Mouse (Mus musculus) megakaryocyte, embryonic 14.5 days (primary cell): Measurements from ENCODE around the gene Isoc2b. TPM values are rescaled to one million over a fixed set of nuclear protein-coding genes. Genes with fewer than 3 reads are reported as not detected.
"Not testable (repeated sequence)": the region's sequence is repeated elsewhere in the genome, so short reads cannot be mapped to it uniquely, and the experiment has no call there.

Experiments
- H3K27me3 ChIP-seq: replicated peaks from 2 replicates; pipeline ENCODE3; 2012; ENCODE audit warnings: inconsistent platforms
- H3K36me3 ChIP-seq: replicated peaks from 2 replicates; pipeline ENCODE3; 2012; ENCODE audit warnings: low read length, inconsistent platforms, mixed read lengths
- H3K4me1 ChIP-seq: 2 replicates; pipeline ENCODE4 v1.6.1; 2012; ENCODE audit warnings: inconsistent platforms
- H3K4me3 ChIP-seq: replicated peaks from 2 replicates; pipeline ENCODE3; 2012; ENCODE audit warnings: moderate library complexity, mild to moderate bottlenecking, inconsistent platforms
- H3K9me3 ChIP-seq: 2 replicates; pipeline ENCODE4 v1.6.1; 2012; ENCODE audit warnings: inconsistent platforms
- FLI1 ChIP-seq: IDR thresholded peaks from 2 replicates; pipeline ENCODE4 v1.6.1; 2012; ENCODE audit warnings: low read length, inconsistent platforms, mixed read lengths
- GATA1 ChIP-seq: IDR thresholded peaks from 3 replicates; pipeline ENCODE4 v1.6.1; 2012; ENCODE audit warnings: mixed read lengths, low read length, inconsistent platforms, borderline replicate concordance
- polyA plus RNA-seq: library from polyadenylated mRNA; stranded (reverse); fragments of >175 nt; gene quantifications from 2 replicates; pipeline ENCODE4 v1.2.3, GENCODE M21; 2012; ENCODE audit warnings: low replicate concordance; ENCODE audit not compliant: insufficient read depth

Gene Isoc2b
- polyA plus RNA-seq, 1 experiment: 6.1 TPM

DNA sequence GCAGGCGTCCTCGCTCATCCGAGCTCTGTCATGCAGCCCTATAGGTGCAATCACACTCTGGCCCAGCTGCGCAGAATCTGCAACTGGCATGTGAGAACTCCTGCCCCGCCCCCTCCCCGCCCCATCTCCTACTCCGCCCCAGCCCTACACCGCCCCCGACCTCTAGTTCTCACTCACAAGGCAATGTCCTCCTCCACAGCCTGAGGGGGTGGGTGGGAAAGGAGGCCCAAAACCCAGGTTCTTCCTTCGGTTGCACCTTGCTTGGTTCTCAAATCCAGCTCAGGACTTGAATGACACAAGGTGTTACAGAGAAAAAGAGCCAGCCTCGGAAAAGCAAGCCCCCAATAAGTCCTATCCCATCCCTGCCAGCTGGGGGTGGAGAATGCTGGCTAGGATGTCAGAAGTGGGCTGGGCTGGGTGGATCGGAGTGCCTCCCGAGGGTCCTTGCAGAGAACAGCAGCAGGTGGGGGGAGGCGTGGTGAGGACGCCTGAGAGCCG, 27.4 kb downstream of the Isoc2b start:
- Histone ChIP-seq H3K27me3 (peaks cover 79% of the 10 kb centered on the region), H3K4me3 (no peak overlapping the region), H3K36me3 (no peaks in the 10 kb centered on the region), H3K4me1 (peaks cover 22% of the 10 kb centered on the region), H3K9me3 (peaks cover 43% of the 10 kb centered on the region)
- no peak for TF ChIP-seq GATA1
- no peak for TF ChIP-seq FLI1

DNA sequence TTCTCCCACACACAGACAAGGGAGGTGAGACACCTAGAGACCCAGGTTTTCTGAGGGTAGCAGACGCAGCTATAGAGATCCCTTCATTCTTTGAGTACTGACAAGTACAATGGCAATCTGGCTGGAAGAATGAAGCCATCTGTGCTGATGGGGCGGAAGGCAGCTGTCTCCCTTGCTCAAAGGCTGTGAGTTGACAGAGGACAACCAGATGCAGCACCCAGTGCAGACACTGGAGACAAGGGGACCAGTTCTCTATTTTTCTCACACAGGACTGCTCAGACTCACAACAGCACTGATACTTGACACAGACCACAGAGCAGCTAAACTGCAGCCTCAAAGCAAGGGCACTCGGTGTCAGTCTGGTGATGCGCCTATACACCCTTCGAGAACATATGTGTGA, 28.0 kb downstream of the Isoc2b start:
- Histone ChIP-seq H3K36me3 (no peaks in the 10 kb centered on the region), H3K4me1 (peaks cover 22% of the 10 kb centered on the region), H3K9me3 (peaks cover 36% of the 10 kb centered on the region), H3K27me3 (peaks cover 85% of the 10 kb centered on the region), H3K4me3 (no peak overlapping the region)
- TF ChIP-seq FLI1: no peak
- TF ChIP-seq GATA1: no peak

DNA sequence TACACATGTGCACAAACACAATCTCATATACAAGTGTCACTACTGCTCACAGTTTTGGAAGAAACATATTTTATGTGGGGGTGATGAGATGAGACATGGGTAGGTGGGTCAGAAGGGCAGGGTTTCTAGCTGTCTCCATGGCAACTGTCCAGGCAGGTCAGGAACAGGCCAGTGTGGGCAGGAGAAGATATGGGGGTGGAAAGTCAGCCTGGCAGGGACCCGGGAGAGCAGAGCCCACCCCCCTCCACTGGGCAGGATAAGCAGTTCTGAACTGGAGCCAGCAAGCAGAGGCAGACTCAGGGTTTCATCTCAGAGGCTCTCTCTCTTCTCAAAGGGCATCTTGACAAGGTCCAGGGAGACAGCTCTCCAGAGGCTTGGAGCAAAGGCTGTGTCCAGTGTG, 32.4 kb downstream of the Isoc2b start:
- Histone ChIP-seq H3K4me1 (peaks cover 17% of the 10 kb centered on the region), H3K36me3 (no peaks in the 10 kb centered on the region), H3K9me3 (peaks cover 10% of the 10 kb centered on the region; the same call in 1 of the 2 replicates), H3K27me3 (peaks cover 85% of the 10 kb centered on the region), H3K4me3 (no peak overlapping the region)
- TF ChIP-seq GATA1 (no peak), FLI1 (no peak)

DNA sequence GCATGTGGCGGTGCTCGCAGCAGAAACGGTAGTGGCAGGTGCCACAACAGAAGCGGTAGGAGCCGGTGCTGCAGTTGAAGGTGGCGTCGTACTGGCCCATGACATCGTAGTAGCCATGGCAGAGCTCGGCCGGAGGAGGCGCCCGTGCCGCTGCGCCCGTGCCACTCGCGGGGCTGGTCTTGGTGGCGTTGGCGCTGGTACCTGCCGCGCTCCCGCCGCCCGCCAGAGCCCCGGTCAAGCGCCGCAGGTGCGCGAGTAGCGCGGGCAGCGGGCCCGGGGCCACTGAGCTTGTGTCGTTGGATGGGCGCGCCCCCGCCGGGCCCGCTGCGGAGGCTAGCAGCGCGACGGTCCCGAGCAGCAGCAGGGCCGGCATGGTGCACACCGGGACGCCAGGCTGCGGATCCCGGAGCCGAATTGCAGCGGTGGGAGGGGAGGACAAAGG, 33.7 kb downstream of the Isoc2b start:
- Histone ChIP-seq H3K4me3 (peak overlapping the region; percentile 87), H3K27me3 (peaks cover 80% of the 10 kb centered on the region), H3K4me1 (peaks cover 12% of the 10 kb centered on the region), H3K9me3 (peaks cover 8% of the 10 kb centered on the region; the same call in 1 of the 2 replicates), H3K36me3 (no peaks in the 10 kb centered on the region)
- TF ChIP-seq FLI1: no peak
- TF ChIP-seq GATA1: no peak

DNA sequence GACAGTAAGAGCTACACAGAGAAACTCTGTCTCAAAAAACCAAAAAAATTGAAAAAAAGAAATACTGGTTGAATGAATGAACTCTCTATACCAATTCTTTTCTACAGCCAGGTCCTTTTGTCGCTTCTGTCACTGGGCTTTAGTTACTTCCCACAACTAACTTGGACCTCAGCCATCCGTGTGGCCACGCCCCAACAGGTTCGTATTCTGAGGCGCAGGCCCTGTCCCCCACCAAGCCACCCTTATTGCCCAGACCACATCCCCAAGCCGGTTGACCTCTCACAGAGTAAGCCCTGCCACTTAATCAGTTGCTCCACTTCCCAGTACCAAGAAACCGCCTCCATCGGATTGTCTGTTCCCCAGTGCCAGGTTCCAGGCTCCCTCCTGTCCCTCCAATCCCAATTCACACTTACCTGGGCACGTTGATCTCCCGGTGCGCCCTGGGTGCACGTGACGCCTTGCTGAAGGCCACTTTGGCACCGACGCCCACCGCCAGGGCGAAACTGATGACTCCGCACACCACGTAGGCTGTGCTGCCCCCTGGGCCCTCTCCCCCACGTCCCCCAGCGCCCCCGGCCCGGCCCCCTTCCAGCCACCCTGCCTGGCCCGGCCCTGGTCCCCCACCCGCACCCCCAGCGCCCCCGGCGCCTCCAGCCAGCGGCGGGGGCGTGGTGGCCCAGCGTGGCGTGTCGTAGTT, 34.3 kb downstream of the Isoc2b start:
- TF ChIP-seq GATA1: no peak
- TF ChIP-seq FLI1: no peak
- H3K36me3 ChIP-seq: no peaks in the 10 kb centered on the region
- H3K9me3 ChIP-seq: peaks cover 8% of the 10 kb centered on the region; the same call in 1 of the 2 replicates
- peaks cover 83% of the 10 kb centered on the region for H3K27me3 ChIP-seq
- H3K4me1 ChIP-seq: peaks cover 12% of the 10 kb centered on the region
- H3K4me3 ChIP-seq: peak overlapping the region; percentile 87

DNA sequence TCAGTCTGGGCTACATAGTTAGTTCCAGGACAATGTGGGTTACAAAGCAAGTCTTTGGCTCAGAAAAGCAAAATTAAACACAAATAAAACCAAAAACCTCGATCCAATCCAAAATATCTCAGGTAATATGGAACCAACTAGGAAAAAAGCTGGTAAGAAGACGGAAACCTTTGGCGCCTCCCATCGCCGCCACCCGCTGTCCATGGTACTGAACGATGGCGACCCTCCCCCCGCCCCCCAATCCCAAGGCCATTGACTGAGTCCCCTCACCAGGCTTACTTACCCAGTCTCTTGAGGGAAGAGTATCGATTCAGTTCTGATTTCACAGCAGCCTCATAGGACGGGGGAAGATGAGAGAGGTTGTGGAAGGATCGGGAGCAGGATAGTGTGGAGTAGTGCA, 39.6 kb downstream of the Isoc2b start:
- Histone ChIP-seq H3K4me1 (peaks cover 10% of the 10 kb centered on the region), H3K9me3 (peaks cover 4% of the 10 kb centered on the region; the same call in 1 of the 2 replicates), H3K4me3 (no peak overlapping the region), H3K27me3 (peaks cover 79% of the 10 kb centered on the region), H3K36me3 (no peaks in the 10 kb centered on the region)
- TF ChIP-seq GATA1 (no peak), FLI1 (no peak)

DNA sequence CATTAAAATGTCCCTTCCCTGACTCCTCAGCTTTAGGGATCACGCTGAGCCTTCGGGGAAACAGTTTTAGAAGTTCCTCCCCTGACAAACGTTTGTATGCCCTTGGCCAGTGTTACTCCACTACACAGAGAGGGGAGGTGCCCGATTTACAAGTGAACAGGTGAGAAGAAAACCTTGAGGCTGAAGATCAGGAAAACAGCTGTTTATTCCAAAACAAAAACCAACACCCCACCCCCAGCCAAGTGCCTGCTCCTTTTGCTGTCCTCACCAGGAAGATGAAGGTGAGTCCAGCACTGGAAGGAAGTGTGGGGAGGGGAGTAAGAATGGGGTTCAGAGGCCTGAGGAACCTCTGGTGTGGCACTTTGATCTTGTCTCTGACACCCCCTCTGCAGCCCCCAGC, 44.7 kb downstream of the Isoc2b start:
- Histone ChIP-seq H3K27me3 (peaks cover 60% of the 10 kb centered on the region), H3K4me1 (peaks cover 16% of the 10 kb centered on the region), H3K9me3 (no peaks in the 10 kb centered on the region), H3K36me3 (no peaks in the 10 kb centered on the region), H3K4me3 (no peak overlapping the region)
- TF ChIP-seq FLI1 (no peak), GATA1 (no peak)

DNA sequence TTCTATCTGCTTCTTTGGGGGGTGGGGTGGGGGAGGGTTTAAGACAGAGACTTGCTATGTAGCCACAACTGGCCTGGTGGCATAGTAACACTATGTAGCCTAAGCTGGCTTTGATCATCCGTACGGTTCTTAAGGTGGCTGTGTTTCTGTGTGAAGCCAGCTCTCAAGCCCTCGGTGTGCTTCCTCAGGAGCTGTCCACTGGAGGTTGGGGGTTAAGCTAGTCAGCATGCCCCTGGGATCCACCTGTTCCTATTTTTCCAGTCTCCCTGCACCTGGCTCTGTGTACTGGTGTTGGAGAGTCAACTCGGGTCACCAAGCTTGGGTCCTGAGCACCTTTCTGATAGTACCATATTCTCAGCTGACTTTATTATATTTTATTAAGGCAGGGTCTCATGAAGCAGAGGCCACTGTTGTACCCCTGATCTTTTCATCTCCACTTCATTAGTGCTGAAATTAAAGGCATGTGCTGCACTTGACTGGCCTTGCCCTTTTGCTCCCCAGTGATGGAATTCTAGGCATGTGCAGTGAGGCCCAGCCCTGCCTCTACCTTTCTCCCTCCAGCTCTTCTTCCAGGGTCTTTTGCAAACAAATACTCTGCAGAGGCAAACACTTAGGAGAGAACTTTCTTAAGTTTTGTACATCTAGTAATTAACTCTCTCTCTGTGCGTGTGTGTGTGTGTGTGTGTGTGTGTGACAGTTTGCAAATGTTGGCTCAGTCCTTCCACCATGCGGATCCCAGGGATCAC, 47.7 kb downstream of the Isoc2b start:
- no peak overlapping the region for H3K4me3 ChIP-seq
- no peaks in the 10 kb centered on the region for H3K9me3 ChIP-seq
- H3K4me1 ChIP-seq: peaks cover 23% of the 10 kb centered on the region
- peaks cover 37% of the 10 kb centered on the region for H3K27me3 ChIP-seq
- H3K36me3 ChIP-seq: no peaks in the 10 kb centered on the region
- TF ChIP-seq FLI1 (no peak), GATA1 (no peak)

DNA sequence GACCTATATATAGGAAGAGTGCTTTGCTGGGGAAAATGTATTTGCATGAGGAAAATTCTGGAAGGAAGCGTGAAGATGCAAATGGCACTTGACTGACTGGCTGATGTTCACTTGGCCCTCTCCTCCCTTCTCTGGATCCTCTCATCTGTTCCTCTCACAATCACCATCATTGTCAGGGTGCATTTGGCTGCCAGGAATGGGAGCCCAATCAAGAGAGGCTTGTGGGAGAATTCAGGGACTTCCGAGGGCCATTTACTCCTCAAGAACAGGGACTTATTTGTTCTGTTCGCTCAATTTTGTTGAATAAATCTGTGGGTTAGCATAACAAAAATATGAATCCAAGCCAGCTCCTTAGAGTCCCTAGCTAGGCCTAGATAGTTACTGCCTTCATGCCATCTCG, 48.4 kb downstream of the Isoc2b start:
- peaks cover 32% of the 10 kb centered on the region for H3K27me3 ChIP-seq
- no peak overlapping the region for H3K4me3 ChIP-seq
- H3K9me3 ChIP-seq: no peaks in the 10 kb centered on the region
- H3K4me1 ChIP-seq: peaks cover 22% of the 10 kb centered on the region
- no peaks in the 10 kb centered on the region for H3K36me3 ChIP-seq
- TF ChIP-seq GATA1 (no peak), FLI1 (no peak)

DNA sequence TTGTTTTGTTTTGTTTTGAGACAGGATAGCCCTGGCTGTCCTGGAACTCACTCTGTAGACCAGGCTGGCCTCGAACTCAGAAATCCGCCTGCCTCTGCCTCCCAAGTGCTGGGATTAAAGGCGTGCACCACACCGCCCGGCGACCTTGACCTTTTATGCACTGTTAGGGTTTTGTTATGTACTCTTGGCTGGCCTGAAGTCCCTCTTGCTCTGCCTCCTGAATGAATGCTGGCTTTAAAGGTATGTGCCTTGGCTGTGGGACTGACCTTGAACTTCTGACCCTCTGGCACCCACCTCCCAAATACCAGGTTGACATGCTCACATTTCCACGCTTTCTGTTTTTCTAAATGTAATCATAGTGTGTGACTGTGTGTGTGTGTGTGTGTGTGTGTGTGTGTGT, 49.1 kb downstream of the Isoc2b start:
- peaks cover 27% of the 10 kb centered on the region for H3K27me3 ChIP-seq
- H3K9me3 ChIP-seq, H3K36me3 ChIP-seq, H3K4me3 ChIP-seq: not testable (repeated sequence)
- peaks cover 19% of the 10 kb centered on the region for H3K4me1 ChIP-seq
